Mouse (Mus musculus) intestine, embryonic 14.5 days (tissue): ENCODE results near the gene Zfp866. TPM values are rescaled to one million over a fixed set of nuclear protein-coding genes. Genes with fewer than 3 reads are reported as not detected.

Source experiments
- ATAC-seq: fragments of 200-750 bp; cut with Nextera tagmentation; replicated peaks from 2 replicates; pipeline ENCODE4 v1.8.0; 2017; ENCODE audit warnings: low read depth, moderate number of reproducible peaks, moderate TSS enrichment, moderate library complexity; ENCODE audit not compliant: low FRiP score, low TSS enrichment
- DNase-seq: peaks from one replicate; pipeline ENCODE4 v3.0.0-alpha.2; 2018; ENCODE audit warnings: low spot score
- H3K27ac ChIP-seq: fragments of 300-500 bp; sonication (generic); 2 replicates; pipeline ENCODE4 v1.5.1; 2014; ENCODE audit warnings: low read depth, mild to moderate bottlenecking, control low read depth
- H3K27me3 ChIP-seq: fragments of 300-500 bp; sonication (generic); replicated peaks from 2 replicates; pipeline ENCODE4 v1.6.1; 2014; ENCODE audit warnings: low read length, control low read depth; ENCODE audit not compliant: control insufficient read depth, insufficient read depth
- H3K36me3 ChIP-seq: fragments of 300-500 bp; sonication (generic); 2 replicates; pipeline ENCODE4 v1.6.1; 2014; ENCODE audit warnings: low read length, control low read depth; ENCODE audit not compliant: control insufficient read depth, insufficient read depth
- H3K4me1 ChIP-seq: fragments of 300-500 bp; sonication (generic); replicated peaks from 2 replicates; pipeline ENCODE4 v1.6.1; 2014; ENCODE audit warnings: low read length, control low read depth, mixed read lengths; ENCODE audit not compliant: control insufficient read depth, insufficient read depth
- H3K4me2 ChIP-seq: fragments of 300-500 bp; sonication (generic); 2 replicates; pipeline ENCODE4 v1.6.1; 2014; ENCODE audit warnings: low read length
- H3K4me3 ChIP-seq: fragments of 300-500 bp; sonication (generic); 2 replicates; pipeline ENCODE4 v1.5.1; 2014; ENCODE audit warnings: low read depth, low read length, control low read depth, mixed read lengths
- H3K9ac ChIP-seq: fragments of 300-500 bp; sonication (generic); 2 replicates; pipeline ENCODE4 v1.6.1; 2014; ENCODE audit warnings: mild to moderate bottlenecking, low read length
- H3K9me3 ChIP-seq: fragments of 300-500 bp; sonication (generic); 2 replicates; pipeline ENCODE4 v1.6.1; 2016; ENCODE audit warnings: low read length, control low read depth; ENCODE audit not compliant: control insufficient read depth
- WGBS: fragments of 180-500 bp; shearing (Covaris S2); extraction: QIAGEN DNeasy Blood & Tissue Kit; methylation state at CpG from one replicate; pipeline ENCODE4 v1.1.7; 2014; 5-methylcytosine and 5-hydroxymethylcytosine counted together
- polyA plus RNA-seq: library from polyadenylated mRNA; unstranded; fragments of >200 nt; fragmentation: Nextera tagmentation; extraction: Ambion mirVana; gene quantifications from 2 replicates; pipeline ENCODE4 v1.2.1, GENCODE M21; 2014

Zfp866 gene
- polyA plus RNA-seq, 1 experiment from 2014 or later = 27.4 TPM

DNA sequence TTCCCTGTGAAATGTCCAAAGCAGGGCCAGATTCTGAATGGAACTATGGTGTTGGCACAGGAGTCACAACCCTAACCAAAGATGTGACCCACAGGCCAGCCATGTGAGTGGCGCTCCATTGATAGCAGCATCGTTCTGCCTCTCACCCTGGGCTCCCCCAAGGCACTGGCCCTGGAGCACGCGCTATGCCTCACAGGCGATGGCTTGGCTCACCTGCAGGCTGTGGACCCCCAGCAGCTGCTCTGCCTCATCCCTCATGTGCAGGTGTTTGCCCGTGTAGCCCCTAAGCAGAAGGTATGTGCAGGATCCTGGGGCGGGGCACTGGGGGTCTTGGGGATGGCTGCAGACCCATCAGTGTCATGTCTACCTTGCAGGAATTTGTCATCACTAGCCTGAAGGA, 12.4 kb upstream of the Zfp866 start:
- ATAC-seq (no peak), DNase-seq (no peak)
- Histone ChIP-seq H3K4me2 (no peak overlapping the region), H3K9me3 (no peaks in the 10 kb centered on the region), H3K36me3 (peaks cover 94% of the 10 kb centered on the region), H3K9ac (no peak overlapping the region), H3K27ac (no peak overlapping the region), H3K4me1 (peaks cover 2% of the 10 kb centered on the region; the same call in 1 of the 2 replicates), H3K4me3 (no peak overlapping the region), H3K27me3 (no peaks in the 10 kb centered on the region)
- 91% methylated on average over 7 of the region's 7 CpGs for WGBS

GRCm38 (mm10) chr8:69802216-69802615, 11.2 kb upstream of the Zfp866 start:
- ATAC-seq (no peak), DNase-seq (no peak)
- Histone ChIP-seq H3K4me1 (no peaks in the 10 kb centered on the region), H3K27me3 (no peaks in the 10 kb centered on the region), H3K4me2 (no peak overlapping the region), H3K9ac (no peak overlapping the region), H3K27ac (no peak overlapping the region), H3K9me3 (no peaks in the 10 kb centered on the region), H3K4me3 (no peak overlapping the region), H3K36me3 (peaks cover 98% of the 10 kb centered on the region)

GRCm38 (mm10) chr8:69801796-69802195, 10.8 kb upstream of the Zfp866 start:
- H3K36me3 ChIP-seq = peaks cover 98% of the 10 kb centered on the region
- DNase-seq (no peak), ATAC-seq (no peak)
- no peak overlapping the region for H3K4me3 ChIP-seq
- no peak overlapping the region for H3K27ac ChIP-seq
- no peak overlapping the region for H3K9ac ChIP-seq
- no peak overlapping the region for H3K4me2 ChIP-seq
- H3K9me3 ChIP-seq = no peaks in the 10 kb centered on the region
- whole genome bisulfite sequencing = 96% methylated on average over 4 of the region's 4 CpGs
- H3K27me3 ChIP-seq = no peaks in the 10 kb centered on the region
- no peaks in the 10 kb centered on the region for H3K4me1 ChIP-seq

- Histone ChIP-seq H3K4me1 (no peaks in the 10 kb centered on the region), H3K4me2 (no peak overlapping the region), H3K9me3 (no peaks in the 10 kb centered on the region), H3K36me3 (peaks cover 98% of the 10 kb centered on the region), H3K4me3 (no peak overlapping the region), H3K9ac (no peak overlapping the region), H3K27me3 (no peaks in the 10 kb centered on the region), H3K27ac (no peak overlapping the region)
- 92% methylated on average over 5 of the region's 5 CpGs for WGBS
- DNase-seq (no peak), ATAC-seq (no peak)
Observed at GRCm38 (mm10) chr8:69799946-69800345, 9.0 kb upstream of the Zfp866 start.

DNA sequence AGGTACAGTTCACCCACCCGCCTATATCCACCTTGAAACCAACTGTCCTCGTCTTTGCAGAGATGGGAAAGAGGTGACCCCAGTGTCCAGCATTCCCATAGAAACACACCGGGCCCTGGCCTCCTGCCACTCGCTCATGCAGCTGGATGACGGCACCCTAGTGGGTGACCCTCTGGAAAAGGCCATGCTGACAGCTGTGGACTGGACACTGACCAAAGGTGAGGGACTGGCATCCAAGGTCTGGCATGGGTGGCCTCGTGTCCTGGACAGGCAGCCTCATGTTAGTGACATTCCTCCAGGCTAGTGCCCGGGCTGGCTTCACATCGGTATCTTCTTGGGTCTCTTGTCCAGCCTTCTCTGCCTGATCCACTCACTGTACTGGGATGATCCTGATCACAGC, 8.3 kb upstream of the Zfp866 start:
- WGBS = 94% methylated on average over 8 of the region's 8 CpGs
- no peak for DNase-seq
- Histone ChIP-seq H3K9ac (no peak overlapping the region), H3K4me1 (no peaks in the 10 kb centered on the region), H3K36me3 (peaks cover 98% of the 10 kb centered on the region), H3K27ac (no peak overlapping the region), H3K4me3 (no peak overlapping the region), H3K9me3 (no peaks in the 10 kb centered on the region), H3K27me3 (no peaks in the 10 kb centered on the region), H3K4me2 (no peak overlapping the region)
- no peak for ATAC-seq

DNA sequence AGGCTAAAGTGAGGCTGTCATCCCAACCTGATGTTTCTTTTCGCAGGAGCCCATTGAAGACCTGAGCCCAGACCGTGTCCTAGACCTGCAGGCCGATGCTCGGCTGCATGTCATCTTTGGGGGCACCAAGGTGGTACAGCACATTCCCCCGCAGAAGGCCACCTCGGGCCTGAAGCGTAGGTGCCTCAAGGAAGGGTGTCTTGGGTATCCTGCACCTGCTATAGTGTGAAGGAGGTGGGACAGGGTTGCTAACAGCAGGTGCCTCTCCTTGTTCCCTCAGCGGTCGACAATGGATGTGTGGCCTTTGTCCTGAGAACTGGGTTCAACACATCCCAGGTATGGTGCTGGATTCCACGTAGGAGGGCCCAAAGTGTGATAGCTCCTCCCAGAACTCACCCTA, 6.7 kb upstream of the Zfp866 start:
- no peak overlapping the region for H3K4me2 ChIP-seq
- DNase-seq (no peak), ATAC-seq (no peak)
- no peaks in the 10 kb centered on the region for H3K27me3 ChIP-seq
- H3K4me3 ChIP-seq = no peak overlapping the region
- H3K9ac ChIP-seq = no peak overlapping the region
- H3K9me3 ChIP-seq = no peaks in the 10 kb centered on the region
- peaks cover 3% of the 10 kb centered on the region; the same call in 1 of the 2 replicates for H3K4me1 ChIP-seq
- H3K36me3 ChIP-seq = peaks cover 96% of the 10 kb centered on the region
- 91% methylated on average over 10 of the region's 10 CpGs for WGBS
- H3K27ac ChIP-seq = no peak overlapping the region

GRCm38 (mm10) chr8:69796721-69797345, 5.9 kb upstream of the Zfp866 start:
- H3K9me3 ChIP-seq = no peaks in the 10 kb centered on the region
- WGBS = 94% methylated on average over 16 of the region's 16 CpGs
- no peaks in the 10 kb centered on the region for H3K27me3 ChIP-seq
- peaks cover 11% of the 10 kb centered on the region for H3K4me1 ChIP-seq
- H3K9ac ChIP-seq = no peak overlapping the region
- H3K4me3 ChIP-seq = no peak overlapping the region
- H3K4me2 ChIP-seq = no peak overlapping the region
- peaks cover 88% of the 10 kb centered on the region for H3K36me3 ChIP-seq
- no peak overlapping the region for H3K27ac ChIP-seq
- ATAC-seq (no peak), DNase-seq (no peak)

- H3K36me3 ChIP-seq = peaks cover 69% of the 10 kb centered on the region
- WGBS = 96% methylated on average over 6 of the region's 6 CpGs
- no peak for ATAC-seq
Observed at GRCm38 (mm10) chr8:69794901-69795300, 3.9 kb upstream of the Zfp866 start.

DNA sequence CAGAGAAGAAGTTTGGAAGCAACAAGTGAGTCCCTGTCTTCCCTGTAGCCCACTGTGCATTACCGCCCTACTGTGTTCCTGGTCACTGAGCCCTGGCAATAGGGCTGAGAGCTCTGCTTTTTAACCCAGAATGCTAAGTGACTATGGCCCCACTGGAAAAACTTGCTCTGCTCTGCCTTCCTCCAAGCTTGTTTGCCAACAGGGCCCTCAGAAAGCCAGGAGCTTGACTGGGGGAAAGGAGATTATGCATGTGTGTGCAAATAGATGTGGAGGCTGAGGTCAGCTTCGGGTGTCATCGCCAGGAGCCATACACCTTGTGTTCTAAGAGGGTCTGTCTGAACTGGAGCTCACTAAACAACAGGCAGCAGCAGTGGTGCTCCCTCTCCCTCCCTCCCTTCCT, 3.1 kb upstream of the Zfp866 start:
- DNase-seq (no peak), ATAC-seq (no peak)
- Histone ChIP-seq H3K36me3 (peaks cover 61% of the 10 kb centered on the region), H3K9ac (no peak overlapping the region), H3K4me3 (no peak overlapping the region), H3K27ac (no peak overlapping the region), H3K4me1 (peaks cover 12% of the 10 kb centered on the region), H3K27me3 (no peaks in the 10 kb centered on the region), H3K4me2 (no peak overlapping the region), H3K9me3 (no peaks in the 10 kb centered on the region)
- WGBS = 92% methylated on average over 3 of the region's 3 CpGs

More at GRCm38 (mm10) chr8:69794901-69795300, 3.9 kb upstream of the Zfp866 start:
- Histone ChIP-seq H3K4me1 (peaks cover 12% of the 10 kb centered on the region), H3K9me3 (no peaks in the 10 kb centered on the region), H3K9ac (no peak overlapping the region), H3K27ac (no peak overlapping the region), H3K27me3 (no peaks in the 10 kb centered on the region), H3K4me2 (no peak overlapping the region), H3K4me3 (no peak overlapping the region)
- no peak for DNase-seq
